Mouse (Mus musculus) heart, embryonic 14.5 days (tissue): Measurements from ENCODE around the gene Sh3gl3. TPM values are rescaled to one million over a fixed set of nuclear protein-coding genes. Genes with fewer than 3 reads are reported as not detected.

Source experiments
- ATAC-seq: fragments of 200-750 bp; cut with Nextera tagmentation; 2 replicates; pipeline ENCODE4 v1.8.0; 2017; ENCODE audit warnings: low read depth, moderate TSS enrichment; ENCODE audit not compliant: insufficient number of reproducible peaks, insufficient read depth, low FRiP score
- H3K27ac ChIP-seq, 2 experiments: fragments of 200-500 bp in 1 of 2; fragments of 300-500 bp in 1 of 2; sonication (generic) in 1 of 2; replicated peaks in 1 of 2; 2 replicates each; pipeline ENCODE4 v1.5.1; 2012 to 2014; ENCODE audit warnings: low read depth in 2 of 2, low read length in 2 of 2, control low read depth in 1 of 2, mild to moderate bottlenecking in 1 of 2, mixed read lengths in 1 of 2; ENCODE audit not compliant: control insufficient read depth in 1 of 2, insufficient read depth in 1 of 2
- H3K27me3 ChIP-seq: fragments of 300-500 bp; sonication (generic); 2 replicates; pipeline ENCODE4 v1.6.1; 2014; ENCODE audit warnings: mild to moderate bottlenecking, low read length, control low read depth; ENCODE audit not compliant: control insufficient read depth, insufficient read depth
- H3K36me3 ChIP-seq: fragments of 300-500 bp; sonication (generic); 2 replicates; pipeline ENCODE4 v1.6.1; 2014; ENCODE audit warnings: mild to moderate bottlenecking, control low read depth, low read length, mixed read lengths; ENCODE audit not compliant: control insufficient read depth, insufficient read depth
- H3K4me1 ChIP-seq, 2 experiments: fragments of 200-500 bp in 1 of 2; fragments of 300-500 bp in 1 of 2; sonication (generic) in 1 of 2; 2 replicates each; pipeline ENCODE4 v1.6.1; 2012 to 2014; ENCODE audit warnings: low read length in 2 of 2, control low read depth in 1 of 2, mixed read lengths in 1 of 2; ENCODE audit not compliant: control insufficient read depth in 2 of 2, insufficient read depth in 2 of 2
- H3K4me2 ChIP-seq: fragments of 300-500 bp; sonication (generic); 2 replicates; pipeline ENCODE4 v1.6.1; 2014; ENCODE audit warnings: mild to moderate bottlenecking, low read length
- H3K4me3 ChIP-seq, 2 experiments: fragments of 200-500 bp in 1 of 2; fragments of 300-500 bp in 1 of 2; sonication (generic) in 1 of 2; 2 replicates each; pipeline ENCODE4 v1.5.1; 2012 to 2014; ENCODE audit warnings: low read length in 2 of 2, mild to moderate bottlenecking in 2 of 2, control low read depth in 1 of 2, low read depth in 1 of 2, moderate library complexity in 1 of 2; ENCODE audit not compliant: control insufficient read depth in 1 of 2, insufficient read depth in 1 of 2
- H3K9ac ChIP-seq: fragments of 300-500 bp; sonication (generic); 2 replicates; pipeline ENCODE4 v1.6.1; 2014; ENCODE audit warnings: mild to moderate bottlenecking, low read length
- H3K9me3 ChIP-seq: fragments of 300-500 bp; sonication (generic); 2 replicates; pipeline ENCODE4 v1.6.1; 2016; ENCODE audit warnings: low read length, control low read depth; ENCODE audit not compliant: control insufficient read depth
- WGBS: fragments of 180-500 bp; shearing (Covaris S2); extraction: QIAGEN DNeasy Blood & Tissue Kit; methylation state at CpG from one replicate; pipeline ENCODE4 v1.1.7; 2014; 5-methylcytosine and 5-hydroxymethylcytosine counted together
- polyA plus RNA-seq: library from polyadenylated mRNA; unstranded; fragments of >200 nt; fragmentation: Nextera tagmentation; extraction: Ambion mirVana; gene quantifications from 2 replicates; pipeline ENCODE4 v1.2.1, GENCODE M21; 2014

Gene Sh3gl3
- polyA plus RNA-seq, 1 experiment from 2014 or later = 7.5 TPM

DNA sequence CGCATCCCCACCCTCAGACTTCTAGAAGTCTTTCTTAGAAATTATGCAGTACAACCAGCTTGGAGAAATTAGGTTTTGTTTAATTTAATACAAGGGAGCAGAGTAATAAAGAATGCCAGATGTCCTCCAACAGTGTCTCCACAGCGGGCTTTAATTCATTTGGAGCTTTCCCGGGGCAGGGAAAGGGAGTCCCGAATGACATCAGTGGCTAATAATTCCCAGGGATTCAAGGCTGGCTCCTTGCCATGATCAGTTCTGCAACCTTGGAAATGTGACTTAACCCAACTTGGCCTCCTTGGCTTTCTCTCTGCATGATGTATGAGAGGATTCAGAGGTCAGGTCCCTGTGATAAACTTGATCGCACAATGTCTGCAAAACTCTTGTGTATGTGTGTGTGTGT is 3.7 kb downstream of the Sh3gl3 start:
- no peak for ATAC-seq
- 48% methylated on average over 5 of the region's 5 CpGs for WGBS
- Histone ChIP-seq H3K9ac (no peak overlapping the region), H3K27ac (no peak overlapping the region), H3K4me1 (peaks cover 5 to 11% of the 10 kb centered on the region in 2 experiments; a peak in 2 of 4 replicates), H3K9me3 (peaks cover 4% of the 10 kb centered on the region; the same call in 1 of the 2 replicates), H3K36me3 (no peaks in the 10 kb centered on the region), H3K27me3 (peaks cover 6% of the 10 kb centered on the region; the same call in 1 of the 2 replicates), H3K4me3 (no peak overlapping the region), H3K4me2 (no peak overlapping the region)

DNA sequence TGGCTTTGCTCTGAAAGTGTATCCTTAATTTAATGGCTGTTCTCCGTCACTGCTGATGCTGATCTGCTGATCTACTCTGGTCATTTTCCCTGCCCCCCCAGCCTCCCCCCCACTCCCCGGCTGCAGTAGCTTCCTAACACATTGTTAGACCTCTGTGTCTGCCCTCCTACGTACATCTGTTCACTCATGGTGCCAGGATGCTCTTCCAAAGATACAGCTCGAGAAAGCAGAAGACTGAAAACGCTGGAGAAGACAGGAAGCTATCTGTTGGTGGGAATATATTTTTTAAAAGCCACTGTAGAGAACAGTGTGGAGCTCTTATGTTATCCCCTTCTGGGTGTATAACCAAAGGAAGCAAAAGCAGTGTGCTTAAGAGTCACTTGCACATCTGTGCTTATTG is 7.3 kb downstream of the Sh3gl3 start:
- H3K27me3 ChIP-seq = no peaks in the 10 kb centered on the region
- no peak for ATAC-seq
- H3K4me1 ChIP-seq = peaks cover 5 to 8% of the 10 kb centered on the region in 2 experiments; a peak in 2 of 4 replicates
- H3K9me3 ChIP-seq = peaks cover 4% of the 10 kb centered on the region; the same call in 1 of the 2 replicates
- no peak overlapping the region for H3K4me3 ChIP-seq
- H3K4me2 ChIP-seq = no peak overlapping the region
- WGBS = 79% methylated on average over 5 of the region's 5 CpGs
- H3K9ac ChIP-seq = no peak overlapping the region
- no peak overlapping the region for H3K27ac ChIP-seq
- H3K36me3 ChIP-seq = no peaks in the 10 kb centered on the region

DNA sequence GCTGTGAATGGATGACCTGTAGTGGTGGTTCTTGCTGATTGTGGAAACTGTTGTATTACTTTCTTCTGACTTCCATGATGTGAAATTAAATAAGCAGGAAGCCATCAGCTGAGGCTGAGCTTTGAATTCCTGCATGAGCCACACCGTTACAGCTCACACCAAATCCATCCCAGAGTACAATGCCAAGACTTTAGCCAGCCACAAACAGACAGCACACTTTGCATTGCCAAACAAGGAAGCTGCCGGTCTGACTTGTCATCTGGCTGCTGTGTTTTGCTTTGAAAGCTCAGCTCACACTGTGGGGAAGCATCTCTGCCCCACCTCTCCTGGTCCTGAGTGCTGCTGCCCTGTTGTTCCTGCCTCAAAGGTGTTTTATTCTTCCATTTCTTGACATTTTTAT is 9.1 kb downstream of the Sh3gl3 start:
- peaks cover 0 to under 1% of the 10 kb centered on the region in 2 experiments; a peak in 1 of 4 replicates for H3K4me1 ChIP-seq
- 29% methylated on average over 2 of the region's 2 CpGs for WGBS
- H3K9me3 ChIP-seq = peaks cover 4% of the 10 kb centered on the region; the same call in 1 of the 2 replicates
- no peaks in the 10 kb centered on the region for H3K36me3 ChIP-seq
- H3K27ac ChIP-seq = peak overlapping the region; percentile 14 to 41; a peak in 2 of 4 replicates
- no peak overlapping the region for H3K4me2 ChIP-seq
- ATAC-seq = no peak
- H3K4me3 ChIP-seq = no peak overlapping the region
- no peak overlapping the region for H3K9ac ChIP-seq
- H3K27me3 ChIP-seq = no peaks in the 10 kb centered on the region

DNA sequence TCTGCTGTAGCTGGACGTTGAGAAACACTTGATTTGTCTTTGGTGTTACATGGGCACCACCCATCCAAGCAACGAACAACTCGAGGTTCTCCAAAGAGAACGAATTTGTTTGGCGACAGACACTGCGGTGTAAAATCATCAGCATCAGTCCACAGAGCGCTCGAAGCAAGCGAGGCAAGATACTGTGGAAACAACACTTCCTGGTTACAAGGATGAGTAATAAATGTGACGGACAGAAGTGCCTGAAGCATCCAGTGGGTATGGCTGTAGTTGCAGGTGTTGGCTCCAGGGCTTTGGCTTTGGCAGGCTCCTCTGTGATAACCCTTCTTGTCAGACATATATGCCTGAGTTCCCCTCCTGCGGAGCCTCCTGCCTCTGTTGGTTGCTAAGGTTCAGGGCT is 18.0 kb downstream of the Sh3gl3 start:
- no peak overlapping the region for H3K9ac ChIP-seq
- no peak overlapping the region for H3K4me2 ChIP-seq
- WGBS = 83% methylated on average over 11 of the region's 11 CpGs
- no peak overlapping the region for H3K27ac ChIP-seq
- H3K4me1 ChIP-seq = no peaks in the 10 kb centered on the region
- H3K27me3 ChIP-seq = no peaks in the 10 kb centered on the region
- H3K36me3 ChIP-seq = no peaks in the 10 kb centered on the region
- ATAC-seq = no peak
- no peak overlapping the region for H3K4me3 ChIP-seq
- H3K9me3 ChIP-seq = no peaks in the 10 kb centered on the region

DNA sequence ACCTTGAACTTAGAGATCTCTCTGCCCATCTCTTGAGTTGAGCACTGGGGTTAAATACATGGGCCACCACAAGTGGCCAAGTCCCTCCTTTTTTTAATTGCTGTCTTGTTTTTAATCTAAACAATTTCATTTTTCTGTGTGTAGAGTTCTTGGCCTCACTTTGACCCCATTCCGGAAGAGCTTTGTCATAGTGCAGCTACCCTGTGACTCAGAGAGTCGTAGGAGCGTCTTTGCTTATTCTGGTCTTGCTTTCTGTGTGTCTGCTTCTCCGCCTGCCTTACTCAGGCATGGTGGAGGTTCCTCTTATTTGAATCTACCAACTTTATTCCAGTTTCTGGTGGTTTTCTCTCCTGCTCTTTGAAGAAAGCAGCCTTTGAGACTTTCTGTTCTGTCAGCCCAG is 18.9 kb downstream of the Sh3gl3 start:
- no peaks in the 10 kb centered on the region for H3K4me1 ChIP-seq
- H3K27me3 ChIP-seq = no peaks in the 10 kb centered on the region
- no peak overlapping the region for H3K9ac ChIP-seq
- H3K36me3 ChIP-seq = no peaks in the 10 kb centered on the region
- 68% methylated on average over 4 of the region's 4 CpGs for WGBS
- H3K27ac ChIP-seq = no peak overlapping the region
- H3K9me3 ChIP-seq = no peaks in the 10 kb centered on the region
- no peak overlapping the region for H3K4me2 ChIP-seq
- no peak for ATAC-seq
- H3K4me3 ChIP-seq = no peak overlapping the region

DNA sequence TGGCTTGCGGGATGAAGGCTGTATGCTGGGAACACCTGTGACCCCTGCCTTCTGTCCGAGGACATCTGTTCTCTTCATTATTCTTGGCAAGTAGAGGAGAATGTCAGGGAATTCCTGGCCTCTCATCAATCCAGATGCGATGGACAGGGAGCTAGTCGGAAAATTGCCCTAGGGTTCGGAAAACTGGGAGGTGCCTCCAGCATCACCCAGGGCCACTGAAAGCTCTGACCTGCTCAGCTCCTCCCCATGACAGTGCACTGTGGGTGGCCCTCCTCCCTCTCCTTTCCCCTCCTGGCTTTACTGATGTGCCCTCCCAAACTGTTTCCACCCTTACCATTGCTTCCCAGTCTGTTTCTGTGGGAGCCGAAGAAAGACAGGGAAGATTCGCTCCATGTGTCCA is 29.5 kb downstream of the Sh3gl3 start:
- Histone ChIP-seq H3K9ac (no peak overlapping the region), H3K4me3 (no peak overlapping the region)
- 75% methylated on average over 7 of the region's 7 CpGs for WGBS

DNA sequence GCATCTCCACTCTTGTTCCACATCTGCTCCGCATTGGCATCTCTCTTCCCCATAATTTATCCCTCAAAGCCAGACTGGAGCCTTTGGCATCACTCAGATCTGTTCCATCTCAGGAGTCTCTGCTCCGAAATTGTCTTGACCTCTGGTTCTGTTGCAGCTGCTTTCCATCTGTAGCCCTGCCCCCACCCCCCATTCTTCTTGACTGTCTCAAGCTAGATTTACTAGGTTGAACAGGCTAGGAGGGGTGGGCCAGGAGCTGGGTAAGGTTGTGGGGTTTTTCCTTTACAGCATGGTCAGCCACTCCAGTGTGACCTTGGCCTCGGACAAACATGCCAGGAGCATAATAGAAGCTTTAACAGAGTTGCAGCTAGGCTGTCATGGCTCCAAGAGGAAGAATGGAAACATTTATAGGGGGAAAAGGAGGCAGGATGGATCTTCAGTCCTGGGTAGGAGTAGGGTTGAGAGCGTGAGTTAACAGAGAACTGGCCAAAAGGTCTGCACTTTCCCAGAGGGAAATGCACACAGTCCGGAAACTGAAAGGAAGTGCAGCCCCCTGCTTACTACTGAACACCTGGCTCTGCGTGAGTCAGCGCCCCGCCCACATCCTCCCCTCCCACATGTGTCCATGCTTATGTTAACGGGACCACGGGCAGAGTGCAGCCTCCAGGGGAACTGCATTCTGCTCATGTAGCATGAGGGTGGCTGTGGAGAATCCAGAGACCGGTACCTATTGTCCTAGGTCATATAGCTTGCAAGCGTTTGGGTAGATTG is 30.6 kb downstream of the Sh3gl3 start:
- Histone ChIP-seq H3K27ac (0 out of 4 replicates have a peak overlapping the region, but pooled peaks have one; percentile 12 to 25), H3K36me3 (no peaks in the 10 kb centered on the region), H3K9ac (no peak overlapping the region), H3K4me2 (no peak overlapping the region), H3K4me1 (peaks cover 0 to 6% of the 10 kb centered on the region in 2 experiments; a peak in 1 of 4 replicates), H3K4me3 (no peak overlapping the region), H3K9me3 (no peaks in the 10 kb centered on the region), H3K27me3 (no peaks in the 10 kb centered on the region)
- 59% methylated on average over 12 of the region's 12 CpGs for WGBS
- ATAC-seq = peak; percentile 49; the same call in 1 of the 2 replicates

More for the DNA sequence above, 29.5 kb downstream of the Sh3gl3 start:
- Histone ChIP-seq H3K9me3 (no peaks in the 10 kb centered on the region), H3K4me2 (no peak overlapping the region), H3K27me3 (no peaks in the 10 kb centered on the region), H3K27ac (no peak overlapping the region), H3K36me3 (no peaks in the 10 kb centered on the region), H3K4me1 (peaks cover 0 to 6% of the 10 kb centered on the region in 2 experiments; a peak in 1 of 4 replicates)
- no peak for ATAC-seq
